In genomic region chr19:56727170-56727877, GRCm38 (mm10) we compare ENCODE assay signal across 13 mouse cellular contexts. TPM values are rescaled to one million over a fixed set of nuclear protein-coding genes. Genes with fewer than 3 reads are reported as not detected.
DNase-seq lines count a peak whose midpoint lies in the region; ATAC-seq lines count a peak whose summit lies in the region.
"Had no signal": no experiment of that assay in that cellular context is flagged by ENCODE, and none has a peak within 500 bp of the region (broad histone marks: within the 10 kb centered on the region; RNA-seq: fewer than 3 reads in every experiment).

No protein-coding gene starts in this region.

- peaks cover 37% of the 10 kb centered on the region for H3K27me3 ChIP-seq in hindbrain, embryonic 15.5 days
- peaks cover 77% of the 10 kb centered on the region for H3K27me3 ChIP-seq in hindbrain, embryonic 10.5 days (ENCODE audit: insufficient read depth, poor library complexity, severe bottlenecking)
- peaks cover 35% of the 10 kb centered on the region for H3K27me3 ChIP-seq in midbrain, embryonic 14.5 days (ENCODE audit: control insufficient read depth, insufficient read depth, low read length)
- peaks cover 85% of the 10 kb centered on the region for H3K27me3 ChIP-seq in midbrain, embryonic 10.5 days (ENCODE audit: low read depth, poor library complexity, severe bottlenecking)
- H3K27me3 ChIP-seq in embryonic facial prominence, embryonic 14.5 days (replicated peaks; ENCODE audit: control insufficient read depth, insufficient read depth, low read length): peaks cover 46% of the 10 kb centered on the region
- H3K27me3 ChIP-seq in stomach, embryonic 15.5 days (replicated peaks): peaks cover 25% of the 10 kb centered on the region

- H3K27ac ChIP-seq in hindbrain, embryonic 15.5 days (replicated peaks): no peak overlapping the region
- no peak overlapping the region for H3K27ac ChIP-seq in hindbrain, embryonic 10.5 days
- no peak overlapping the region for H3K27ac ChIP-seq in midbrain, embryonic 14.5 days (replicated peaks; ENCODE audit: low read depth, low read length)
- no peak overlapping the region for H3K27ac ChIP-seq in midbrain, embryonic 10.5 days (replicated peaks)
- H3K27ac ChIP-seq in embryonic facial prominence, embryonic 14.5 days (replicated peaks; ENCODE audit: low read depth, low read length): no peak overlapping the region
- H3K27ac ChIP-seq in stomach, embryonic 15.5 days: no peak overlapping the region
- H3K27ac ChIP-seq: midbrain, embryonic 12.5 days had no signal

- H3K9me3 ChIP-seq in hindbrain, embryonic 15.5 days: no peaks in the 10 kb centered on the region
- no peaks in the 10 kb centered on the region for H3K9me3 ChIP-seq in hindbrain, embryonic 10.5 days
- no peaks in the 10 kb centered on the region for H3K9me3 ChIP-seq in midbrain, embryonic 14.5 days (ENCODE audit: control insufficient read depth, low read length)
- no peaks in the 10 kb centered on the region for H3K9me3 ChIP-seq in midbrain, embryonic 10.5 days (replicated peaks)
- no peaks in the 10 kb centered on the region for H3K9me3 ChIP-seq in embryonic facial prominence, embryonic 14.5 days (ENCODE audit: control insufficient read depth, low read length)
- no peaks in the 10 kb centered on the region for H3K9me3 ChIP-seq in stomach, embryonic 15.5 days
- H3K9me3 ChIP-seq: midbrain, embryonic 12.5 days had no signal

- H3K4me3 ChIP-seq in hindbrain, embryonic 15.5 days: no peak overlapping the region
- no peak overlapping the region for H3K4me3 ChIP-seq in hindbrain, embryonic 10.5 days
- H3K4me3 ChIP-seq in midbrain, embryonic 14.5 days (replicated peaks; ENCODE audit: low read depth, low read length): no peak overlapping the region
- no peak overlapping the region for H3K4me3 ChIP-seq in midbrain, embryonic 10.5 days
- H3K4me3 ChIP-seq in embryonic facial prominence, embryonic 14.5 days (ENCODE audit: low read depth, low read length): no peak overlapping the region
- H3K4me3 ChIP-seq in stomach, embryonic 15.5 days (replicated peaks): no peak overlapping the region
- H3K4me3 ChIP-seq: midbrain, embryonic 12.5 days had no signal

- no peak overlapping the region for H3K9ac ChIP-seq in hindbrain, embryonic 15.5 days
- no peak overlapping the region for H3K9ac ChIP-seq in midbrain, embryonic 14.5 days (replicated peaks; ENCODE audit: low read length)
- H3K9ac ChIP-seq in embryonic facial prominence, embryonic 14.5 days (ENCODE audit: low read depth, low read length): no peak overlapping the region
- H3K9ac ChIP-seq in stomach, embryonic 15.5 days: no peak overlapping the region
- H3K9ac ChIP-seq: midbrain, embryonic 12.5 days had no signal

- H3K36me3 ChIP-seq in hindbrain, embryonic 15.5 days: no peaks in the 10 kb centered on the region
- H3K36me3 ChIP-seq in hindbrain, embryonic 10.5 days: no peaks in the 10 kb centered on the region
- H3K36me3 ChIP-seq in midbrain, embryonic 14.5 days (ENCODE audit: control insufficient read depth, insufficient read depth, low read length): no peaks in the 10 kb centered on the region
- H3K36me3 ChIP-seq in midbrain, embryonic 10.5 days: no peaks in the 10 kb centered on the region
- H3K36me3 ChIP-seq in embryonic facial prominence, embryonic 14.5 days (ENCODE audit: control insufficient read depth, insufficient read depth, low read length): no peaks in the 10 kb centered on the region
- H3K36me3 ChIP-seq in stomach, embryonic 15.5 days: no peaks in the 10 kb centered on the region
- H3K36me3 ChIP-seq: midbrain, embryonic 12.5 days had no signal

- DNase-seq in hindbrain, embryonic 10.5 days (ENCODE audit: low spot score): no peak
- DNase-seq in midbrain, embryonic 14.5 days: peak; percentile 84
- no peak for DNase-seq in midbrain, embryonic 10.5 days (ENCODE audit: low spot score)
- peak; percentile 85 for DNase-seq in embryonic facial prominence, embryonic 14.5 days (ENCODE audit: low spot score)
- no peak for DNase-seq in gastrocnemius, adult 18-20 months (ENCODE audit: low spot score)
- DNase-seq: cerebellum, postnatal 25 days; gastrocnemius, postnatal 25 days; kidney, adult 11 months; layer of hippocampus, adult 9-11 months had no signal

- 57% methylated on average over 14 of the region's 14 CpGs for WGBS in hindbrain, embryonic 15.5 days
- 81% methylated on average over 14 of the region's 14 CpGs for WGBS in hindbrain, embryonic 10.5 days
- WGBS in midbrain, embryonic 14.5 days: 56% methylated on average over 14 of the region's 14 CpGs
- whole genome bisulfite sequencing in midbrain, embryonic 10.5 days: 85% methylated on average over 14 of the region's 14 CpGs
- 47% methylated on average over 14 of the region's 14 CpGs for WGBS in embryonic facial prominence, embryonic 14.5 days
- WGBS in stomach, embryonic 15.5 days: 39% methylated on average over 14 of the region's 14 CpGs

- H3K4me1 ChIP-seq in hindbrain, embryonic 15.5 days (replicated peaks): peaks cover 30% of the 10 kb centered on the region
- H3K4me1 ChIP-seq in hindbrain, embryonic 10.5 days (replicated peaks): peaks cover 33% of the 10 kb centered on the region
- H3K4me1 ChIP-seq in midbrain, embryonic 14.5 days (ENCODE audit: control insufficient read depth, insufficient read depth, low read length): peaks cover 19% of the 10 kb centered on the region
- peaks cover 35% of the 10 kb centered on the region for H3K4me1 ChIP-seq in midbrain, embryonic 10.5 days
- H3K4me1 ChIP-seq in embryonic facial prominence, embryonic 14.5 days (ENCODE audit: control insufficient read depth, insufficient read depth, low read length): peaks cover 14% of the 10 kb centered on the region
- peaks cover 26% of the 10 kb centered on the region for H3K4me1 ChIP-seq in stomach, embryonic 15.5 days

- ATAC-seq in hindbrain, embryonic 15.5 days (ENCODE audit: low FRiP score, low read depth): peak; percentile 27; the same call in 1 of the 2 replicates
- ATAC-seq in midbrain, embryonic 14.5 days (ENCODE audit: low FRiP score, low TSS enrichment): no peak
- ATAC-seq in embryonic facial prominence, embryonic 14.5 days (ENCODE audit: low read depth): no peak
- peak; percentile 49 for ATAC-seq in stomach, embryonic 15.5 days (ENCODE audit: insufficient read depth, low FRiP score, low read depth)

- peak overlapping the region; percentile 13; the same call in 1 of the 2 replicates for H3K4me2 ChIP-seq in hindbrain, embryonic 15.5 days
- no peak overlapping the region for H3K4me2 ChIP-seq in midbrain, embryonic 14.5 days (ENCODE audit: low read length)
- no peak overlapping the region for H3K4me2 ChIP-seq in embryonic facial prominence, embryonic 14.5 days (ENCODE audit: low read depth, low read length)
- H3K4me2 ChIP-seq in stomach, embryonic 15.5 days: 0 out of 2 replicates have a peak overlapping the region, but pooled peaks have one; percentile 8
- H3K4me2 ChIP-seq: liver, embryonic 11.5 days; midbrain, embryonic 12.5 days had no signal

RNA-seq across cellular contexts. Expression of gene Adrb1, which starts 5.3 kb away (rescaled TPM):
- polyA plus RNA-seq in hindbrain, embryonic 15.5 days (2015; fragmentation: Nextera tagmentation; extraction: Ambion mirVana): 0.93 and 1.1 TPM in 2 replicates
- 0.09 and 0.21 TPM in 2 replicates for polyA plus RNA-seq in hindbrain, embryonic 10.5 days (2016; fragmentation: Nextera tagmentation; extraction: Ambion mirVana)
- polyA plus RNA-seq in midbrain, embryonic 14.5 days (2014; fragmentation: Nextera tagmentation; extraction: Ambion mirVana): 0.91 and 1.2 TPM in 2 replicates
- 0.09 and 0.19 TPM in 2 replicates for polyA plus RNA-seq in midbrain, embryonic 10.5 days (2016; fragmentation: Nextera tagmentation; extraction: Ambion mirVana)
- 1.3 and 1.7 TPM in 2 replicates for polyA plus RNA-seq in embryonic facial prominence, embryonic 14.5 days (2014; fragmentation: Nextera tagmentation; extraction: Ambion mirVana)
- polyA plus RNA-seq in stomach, embryonic 15.5 days (2015; fragmentation: Nextera tagmentation; extraction: Ambion mirVana): 0.93 and 1.2 TPM in 2 replicates
- total RNA-seq in gastrocnemius, adult 18-20 months (2021): not detected

Comparison
In these comparisons a context has a peak if more than half of its experiments do, and no peak if none do; other contexts are left out.
1. DNase-seq: peak in midbrain, embryonic 14.5 days (single experiment) and embryonic facial prominence, embryonic 14.5 days (single experiment); none in hindbrain, embryonic 10.5 days (single experiment), midbrain, embryonic 10.5 days (single experiment) and gastrocnemius, adult 18-20 months (single experiment).
2. ATAC-seq: peak in hindbrain, embryonic 15.5 days (single experiment) and stomach, embryonic 15.5 days (single experiment); none in midbrain, embryonic 14.5 days (single experiment) and embryonic facial prominence, embryonic 14.5 days (single experiment).
3. H3K4me2 ChIP-seq: peak in hindbrain, embryonic 15.5 days (single experiment) and stomach, embryonic 15.5 days (single experiment); none in midbrain, embryonic 14.5 days (single experiment) and embryonic facial prominence, embryonic 14.5 days (single experiment).